Mouse (Mus musculus) embryonic fibroblast, embryonic 13.5 days (primary cell): ENCODE measurements at regions not wholly inside any gene's neighbourhood (a gene's known extent, or its start where the extent isn't known, plus 50 kb on each side); places are given as distances from the start of the nearest gene placed in this dataset.

Experiments
- CTCF ChIP-seq: IDR thresholded peaks from 2 replicates; pipeline ENCODE4 v1.5.1; 2011; ENCODE audit warnings: mild to moderate bottlenecking, control low read depth, low read length, moderate library complexity, borderline replicate concordance; ENCODE audit not compliant: insufficient read depth
- POLR2A ChIP-seq: IDR thresholded peaks from 2 replicates; pipeline ENCODE4 v1.6.1; 2011; ENCODE audit warnings: low read depth, mild to moderate bottlenecking, control low read depth, low read length, moderate library complexity

DNA sequence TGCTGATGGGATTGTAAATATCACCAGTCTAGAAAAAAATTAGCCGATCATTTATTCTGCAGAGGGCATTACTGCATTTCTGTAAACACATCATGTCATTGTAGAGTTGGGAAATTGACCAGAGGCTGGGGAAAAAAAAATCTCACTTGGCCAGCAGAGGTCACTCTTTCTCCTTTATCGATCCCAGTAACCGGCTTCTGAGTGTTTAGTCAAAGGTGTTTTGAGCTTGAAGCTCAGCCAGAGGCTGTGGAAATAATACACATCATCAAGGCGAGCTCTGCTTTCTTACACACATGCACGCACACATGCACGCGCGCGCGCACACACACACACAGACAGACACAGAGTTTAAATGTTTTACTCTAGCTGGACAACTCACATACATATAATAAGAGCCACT is 106.5 kb downstream of the Slc4a3 start:
- TF ChIP-seq CTCF (no peak), POLR2A (no peak)
